In the genomic region with DNA sequence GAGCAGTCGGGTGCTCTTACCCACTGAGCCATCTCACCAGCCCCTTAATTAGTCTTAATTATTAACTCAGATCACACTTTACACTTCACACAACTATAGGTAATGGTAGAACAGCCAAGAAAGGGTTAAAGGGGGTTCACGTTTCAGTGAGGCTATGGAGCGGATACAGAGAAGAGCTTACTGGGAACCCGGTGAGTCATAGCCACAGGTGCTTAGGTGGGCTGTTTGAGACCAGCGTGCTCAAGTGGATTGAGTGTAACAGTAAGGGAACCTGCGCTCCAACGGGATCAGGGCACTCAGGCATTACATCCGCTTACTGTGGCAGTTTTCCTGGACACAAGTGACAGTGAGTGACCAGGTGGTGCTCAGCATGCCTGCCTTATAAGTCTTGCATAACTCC, we compare ENCODE assay signal across 17 mouse cellular contexts. TPM values are rescaled to one million over a fixed set of nuclear protein-coding genes. Genes with fewer than 3 reads are reported as not detected.
"Had no signal": no experiment of that assay in that cellular context is flagged by ENCODE, and none has a peak within 500 bp of the region (broad histone marks: within the 10 kb centered on the region; RNA-seq: fewer than 3 reads in every experiment).

No protein-coding gene starts in this region.

- H3K27me3 ChIP-seq: limb, embryonic 13.5 days; liver, embryonic 12.5 days; liver, embryonic 15.5 days; lung, embryonic 15.5 days had no signal

- H3K9ac ChIP-seq: limb, embryonic 13.5 days; liver, embryonic 12.5 days; liver, embryonic 15.5 days; lung, embryonic 15.5 days had no signal

- H3K4me1 ChIP-seq: limb, embryonic 10.5 days; limb, embryonic 13.5 days; liver, embryonic 12.5 days; liver, embryonic 15.5 days; lung, embryonic 15.5 days had no signal

- H3K9me3 ChIP-seq: limb, embryonic 10.5 days; limb, embryonic 13.5 days; liver, embryonic 15.5 days; lung, embryonic 15.5 days had no signal

- H3K4me3 ChIP-seq: layer of hippocampus, adult 2 months; limb, embryonic 10.5 days; limb, embryonic 13.5 days; liver, embryonic 12.5 days; liver, embryonic 15.5 days; lung, embryonic 15.5 days had no signal

- H3K27ac ChIP-seq: layer of hippocampus, adult 2 months; limb, embryonic 10.5 days; limb, embryonic 13.5 days; liver, embryonic 12.5 days; liver, embryonic 15.5 days; lung, embryonic 15.5 days had no signal

- ATAC-seq: intestine, embryonic 16.5 days; liver, embryonic 12.5 days had no signal

- DNase-seq: kidney, postnatal 14 days; layer of hippocampus, adult 9-11 months; liver; lung, postnatal 14 days; lung, postnatal 4 days; midbrain, embryonic 14.5 days; thymus, adult 18-20 months; thymus, postnatal 36 days had no signal

- H3K4me2 ChIP-seq: limb, embryonic 13.5 days; liver, embryonic 12.5 days; liver, embryonic 15.5 days; lung, embryonic 15.5 days; midbrain, embryonic 11.5 days had no signal

RNA-seq across cellular contexts. Expression of a gene that starts 12.6 kb away (rescaled TPM):
- total RNA-seq: megakaryocyte-erythroid progenitor cell, adult 5-6 weeks had no signal
